Mouse (Mus musculus): ENCODE measurements around the gene Trip6. TPM values are rescaled to one million over a fixed set of nuclear protein-coding genes. Genes with fewer than 3 reads are reported as not detected.
A peak's percentile ranks its signal among the peaks of the same experiment; 100 is the strongest.

Trip6 gene
- 17.0 and 21.4 TPM in 2 replicates for total RNA-seq (2017)

GRCm38 (mm10) chr5:137314193-137315083, at the start of gene Trip6:
Gene Trip6 (minus strand): TSS chr5:137314404.
- peak; percentile 29 to 30; a peak in 3 of 4 replicates for ATAC-seq (replicated peaks in 1 of 2; ENCODE audit: insufficient read depth in 1 of 2, low FRiP score in 2 of 2, low TSS enrichment in 1 of 2, low read depth in 1 of 2, poor library complexity in 2 of 2, severe bottlenecking in 2 of 2)

- ATAC-seq (replicated peaks in 1 of 2; ENCODE audit: insufficient read depth in 1 of 2, low FRiP score in 2 of 2, low TSS enrichment in 1 of 2, low read depth in 1 of 2, poor library complexity in 2 of 2, severe bottlenecking in 2 of 2) = no peak
Observed at GRCm38 (mm10) chr5:137358382-137358781, 44.2 kb upstream of the Trip6 start.

GRCm38 (mm10) chr5:137354091-137354490, 39.9 kb upstream of the Trip6 start:
- no peak for ATAC-seq (replicated peaks in 1 of 2; ENCODE audit: insufficient read depth in 1 of 2, low FRiP score in 2 of 2, low TSS enrichment in 1 of 2, low read depth in 1 of 2, poor library complexity in 2 of 2, severe bottlenecking in 2 of 2)

- ATAC-seq (replicated peaks in 1 of 2; ENCODE audit: insufficient read depth in 1 of 2, low FRiP score in 2 of 2, low TSS enrichment in 1 of 2, low read depth in 1 of 2, poor library complexity in 2 of 2, severe bottlenecking in 2 of 2) = no peak
Observed at GRCm38 (mm10) chr5:137352011-137352975, 38.1 kb upstream of the Trip6 start.

GRCm38 (mm10) chr5:137351394-137351793, 37.2 kb upstream of the Trip6 start:
- no peak for ATAC-seq (replicated peaks in 1 of 2; ENCODE audit: insufficient read depth in 1 of 2, low FRiP score in 2 of 2, low TSS enrichment in 1 of 2, low read depth in 1 of 2, poor library complexity in 2 of 2, severe bottlenecking in 2 of 2)

GRCm38 (mm10) chr5:137351058-137351380, 36.8 kb upstream of the Trip6 start:
- no peak for ATAC-seq (replicated peaks in 1 of 2; ENCODE audit: insufficient read depth in 1 of 2, low FRiP score in 2 of 2, low TSS enrichment in 1 of 2, low read depth in 1 of 2, poor library complexity in 2 of 2, severe bottlenecking in 2 of 2)

GRCm38 (mm10) chr5:137350205-137351057, 36.2 kb upstream of the Trip6 start:
- no peak for ATAC-seq (replicated peaks in 1 of 2; ENCODE audit: insufficient read depth in 1 of 2, low FRiP score in 2 of 2, low TSS enrichment in 1 of 2, low read depth in 1 of 2, poor library complexity in 2 of 2, severe bottlenecking in 2 of 2)

GRCm38 (mm10) chr5:137349384-137350204, 35.4 kb upstream of the Trip6 start, which contains the start of gene Ephb4:
Gene Ephb4 (plus strand): TSS chr5:137350109.
- ATAC-seq (replicated peaks in 1 of 2; ENCODE audit: insufficient read depth in 1 of 2, low FRiP score in 2 of 2, low TSS enrichment in 1 of 2, low read depth in 1 of 2, poor library complexity in 2 of 2, severe bottlenecking in 2 of 2) = peak; percentile 30 to 47; a peak in 2 of 4 replicates

- ATAC-seq (replicated peaks in 1 of 2; ENCODE audit: insufficient read depth in 1 of 2, low FRiP score in 2 of 2, low TSS enrichment in 1 of 2, low read depth in 1 of 2, poor library complexity in 2 of 2, severe bottlenecking in 2 of 2) = no peak
Observed at GRCm38 (mm10) chr5:137348482-137349383, 34.5 kb upstream of the Trip6 start.

- no peak for ATAC-seq (replicated peaks in 1 of 2; ENCODE audit: insufficient read depth in 1 of 2, low FRiP score in 2 of 2, low TSS enrichment in 1 of 2, low read depth in 1 of 2, poor library complexity in 2 of 2, severe bottlenecking in 2 of 2)
Observed at GRCm38 (mm10) chr5:137347856-137348255, 33.7 kb upstream of the Trip6 start.

GRCm38 (mm10) chr5:137346983-137347382, 32.8 kb upstream of the Trip6 start:
- ATAC-seq (replicated peaks in 1 of 2; ENCODE audit: insufficient read depth in 1 of 2, low FRiP score in 2 of 2, low TSS enrichment in 1 of 2, low read depth in 1 of 2, poor library complexity in 2 of 2, severe bottlenecking in 2 of 2) = no peak

GRCm38 (mm10) chr5:137346388-137346787, 32.2 kb upstream of the Trip6 start:
- ATAC-seq (replicated peaks in 1 of 2; ENCODE audit: insufficient read depth in 1 of 2, low FRiP score in 2 of 2, low TSS enrichment in 1 of 2, low read depth in 1 of 2, poor library complexity in 2 of 2, severe bottlenecking in 2 of 2) = no peak

- ATAC-seq (replicated peaks in 1 of 2; ENCODE audit: insufficient read depth in 1 of 2, low FRiP score in 2 of 2, low TSS enrichment in 1 of 2, low read depth in 1 of 2, poor library complexity in 2 of 2, severe bottlenecking in 2 of 2) = 0 out of 4 replicates have a peak, but pooled peaks of 1 of the 2 experiments have one; percentile 52
Observed at GRCm38 (mm10) chr5:137345821-137346220, 31.6 kb upstream of the Trip6 start.

GRCm38 (mm10) chr5:137343869-137344268, 29.7 kb upstream of the Trip6 start:
- ATAC-seq (replicated peaks in 1 of 2; ENCODE audit: insufficient read depth in 1 of 2, low FRiP score in 2 of 2, low TSS enrichment in 1 of 2, low read depth in 1 of 2, poor library complexity in 2 of 2, severe bottlenecking in 2 of 2) = no peak

GRCm38 (mm10) chr5:137343412-137343811, 29.2 kb upstream of the Trip6 start:
- ATAC-seq (replicated peaks in 1 of 2; ENCODE audit: insufficient read depth in 1 of 2, low FRiP score in 2 of 2, low TSS enrichment in 1 of 2, low read depth in 1 of 2, poor library complexity in 2 of 2, severe bottlenecking in 2 of 2) = no peak
